Mouse (Mus musculus) splenic B cell, adult 2 months (primary cell): ENCODE results near the gene Vopp1.
"Not testable (repeated sequence)": the region's sequence is repeated elsewhere in the genome, so short reads cannot be mapped to it uniquely, and the experiment has no call there.

Source experiments
- DNase-seq: peaks from one replicate; pipeline ENCODE4 v3.0.0-alpha.2; 2011; ENCODE audit warnings: low read depth, low spot score
- H3K27me3 ChIP-seq: 2 replicates; pipeline ENCODE4 v1.6.1; 2012; ENCODE audit warnings: mild to moderate bottlenecking, low read length, moderate library complexity, mixed read lengths; ENCODE audit not compliant: control insufficient read depth, poor library complexity, insufficient read depth, severe bottlenecking
- H3K36me3 ChIP-seq: 2 replicates; pipeline ENCODE4 v1.6.1; 2012; ENCODE audit warnings: mild to moderate bottlenecking, low read length, moderate library complexity, mixed read lengths; ENCODE audit not compliant: control insufficient read depth, poor library complexity, insufficient read depth, severe bottlenecking

Vopp1 gene

DNA sequence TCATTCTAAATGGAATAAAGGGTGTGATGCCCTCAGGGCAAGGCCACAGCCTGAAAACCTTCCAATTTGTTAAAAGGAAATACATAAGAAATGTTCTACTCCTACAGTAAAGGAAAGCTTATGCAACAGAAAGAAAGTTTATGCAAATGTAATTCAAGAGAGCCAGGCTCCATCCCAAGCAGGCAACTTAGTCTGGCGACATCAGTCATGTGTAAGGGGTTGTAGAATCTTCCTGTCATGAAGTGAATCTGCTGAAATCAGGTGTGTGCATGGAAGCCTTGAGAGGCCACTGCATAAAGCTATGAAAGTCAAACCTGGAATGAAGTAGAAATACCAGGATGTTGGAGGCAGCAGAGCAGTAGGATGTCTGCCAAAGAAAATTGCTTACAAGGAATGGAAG, 26.0 kb downstream of the Vopp1 start:
- H3K36me3 ChIP-seq = no peaks in the 10 kb centered on the region
- no peaks in the 10 kb centered on the region for H3K27me3 ChIP-seq
- DNase-seq = no peak

DNA sequence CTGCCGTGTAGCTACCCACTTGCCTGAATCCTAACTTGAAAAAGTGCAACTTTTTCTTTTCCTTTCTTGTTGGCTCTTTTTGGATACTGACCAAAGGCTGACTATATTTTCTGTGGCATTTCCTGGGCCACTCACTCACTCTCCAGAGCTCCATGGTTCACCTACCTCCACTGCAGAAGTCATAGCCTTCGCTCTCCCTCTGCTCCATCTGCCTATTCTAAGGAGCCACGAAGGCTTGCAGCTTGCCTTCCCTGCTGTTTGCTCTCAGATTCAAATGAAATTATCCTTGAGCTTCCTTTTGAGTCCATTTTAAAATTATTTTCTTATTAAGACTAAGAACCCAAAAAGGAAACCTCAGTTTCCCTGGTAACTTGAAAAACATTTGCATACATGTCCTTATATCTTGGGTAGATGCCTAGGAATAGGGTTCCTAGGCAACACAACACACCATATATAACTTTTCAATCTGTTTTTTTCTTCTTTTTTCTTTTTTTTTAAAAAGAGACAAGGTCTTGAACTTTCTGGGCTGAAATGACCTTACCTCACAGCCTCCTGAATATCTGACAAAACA, 28.0 kb downstream of the Vopp1 start:
- Histone ChIP-seq H3K27me3 (no peaks in the 10 kb centered on the region), H3K36me3 (no peaks in the 10 kb centered on the region)
- DNase-seq = no peak

DNA sequence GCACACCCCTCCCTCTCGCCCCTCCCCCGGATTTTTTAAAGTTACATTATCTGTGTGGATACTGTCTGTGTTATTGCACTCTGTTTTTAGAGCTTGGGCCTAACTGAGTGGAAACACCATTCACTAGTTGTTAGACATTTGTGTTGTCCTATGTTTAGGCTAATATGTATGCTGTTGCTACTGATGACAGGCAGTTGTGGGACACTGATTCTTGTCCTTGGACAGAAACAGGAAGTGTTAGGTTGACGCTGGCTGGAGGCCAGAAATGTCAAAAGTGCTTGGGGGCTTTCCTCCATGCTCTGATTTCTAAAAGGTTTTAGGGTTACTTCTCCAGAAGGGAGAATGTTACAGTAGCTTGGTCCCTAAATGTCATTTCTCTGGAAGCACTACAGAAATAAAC, 29.1 kb downstream of the Vopp1 start:
- DNase-seq = peak; percentile 59
- no peaks in the 10 kb centered on the region for H3K36me3 ChIP-seq
- H3K27me3 ChIP-seq = no peaks in the 10 kb centered on the region

DNA sequence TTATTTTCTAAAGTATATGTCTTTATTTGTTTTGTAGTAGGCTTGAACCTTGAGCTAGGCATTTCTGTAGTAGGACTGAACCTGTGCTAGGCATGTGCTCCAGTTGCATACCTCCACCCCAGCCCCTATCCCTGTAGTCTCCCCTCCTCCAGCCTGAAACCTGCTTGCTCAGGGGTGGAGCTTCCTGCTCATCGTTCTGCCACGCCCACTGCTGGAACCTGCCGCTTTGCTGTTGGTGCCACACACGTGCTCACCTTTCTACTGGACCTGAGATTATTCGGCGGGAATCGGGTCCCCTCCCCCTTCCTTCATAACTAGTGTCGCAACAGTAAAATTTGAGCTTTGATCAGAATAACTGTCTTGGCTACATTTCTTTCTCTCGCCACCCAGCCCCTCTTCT, 32.1 kb downstream of the Vopp1 start:
- not testable (repeated sequence) for H3K36me3 ChIP-seq, H3K27me3 ChIP-seq, DNase-seq

DNA sequence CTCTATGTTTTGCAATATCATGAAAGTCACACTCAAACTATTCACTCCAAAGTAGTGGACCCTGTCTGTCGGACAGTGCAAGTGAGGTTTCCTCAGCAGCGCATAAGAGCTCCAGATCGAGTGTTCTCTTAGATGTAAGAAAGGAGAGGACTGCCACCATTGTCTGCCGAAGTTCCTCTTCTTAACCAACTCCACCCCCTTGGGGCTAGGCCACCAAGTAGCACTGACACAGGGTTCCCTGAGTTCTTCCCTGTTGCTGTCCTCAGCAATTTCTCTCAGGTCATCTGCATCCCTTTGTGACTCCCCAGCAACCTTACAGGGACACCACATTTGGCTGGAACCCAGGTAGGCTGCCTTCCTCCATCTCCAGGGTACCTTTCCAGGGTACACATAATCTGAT, 34.4 kb downstream of the Vopp1 start:
- H3K36me3 ChIP-seq = no peaks in the 10 kb centered on the region
- DNase-seq = no peak
- no peaks in the 10 kb centered on the region for H3K27me3 ChIP-seq

GRCm38 (mm10) chr6:57787376-57787775, 37.6 kb downstream of the Vopp1 start:
- DNase-seq = no peak
- no peaks in the 10 kb centered on the region for H3K27me3 ChIP-seq

GRCm38 (mm10) chr6:57784251-57784650, 40.7 kb downstream of the Vopp1 start:
- H3K36me3 ChIP-seq = no peaks in the 10 kb centered on the region
- DNase-seq = no peak
- H3K27me3 ChIP-seq = no peaks in the 10 kb centered on the region

More at GRCm38 (mm10) chr6:57787376-57787775, 37.6 kb downstream of the Vopp1 start:
- H3K36me3 ChIP-seq = no peaks in the 10 kb centered on the region

DNA sequence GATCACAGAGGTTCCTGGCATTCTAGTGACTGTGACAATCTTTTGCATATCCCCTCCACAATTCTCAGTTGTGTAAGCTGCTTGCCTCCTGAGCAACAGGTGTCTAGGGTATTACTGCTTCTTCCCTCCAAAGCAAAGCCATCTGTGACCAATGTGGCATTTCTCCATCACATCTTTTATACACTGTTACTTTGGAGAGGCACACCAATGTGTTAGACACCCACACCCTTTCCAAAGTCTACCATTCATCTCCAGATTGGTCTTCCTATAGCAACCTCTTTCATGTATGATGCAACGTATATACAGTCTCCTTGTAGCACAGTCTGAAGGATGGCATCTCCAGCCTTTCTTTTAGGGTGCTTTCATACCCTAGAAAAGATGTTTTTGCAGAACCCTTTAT, 42.3 kb downstream of the Vopp1 start:
- no peaks in the 10 kb centered on the region for H3K36me3 ChIP-seq
- no peaks in the 10 kb centered on the region for H3K27me3 ChIP-seq
- DNase-seq = no peak

DNA sequence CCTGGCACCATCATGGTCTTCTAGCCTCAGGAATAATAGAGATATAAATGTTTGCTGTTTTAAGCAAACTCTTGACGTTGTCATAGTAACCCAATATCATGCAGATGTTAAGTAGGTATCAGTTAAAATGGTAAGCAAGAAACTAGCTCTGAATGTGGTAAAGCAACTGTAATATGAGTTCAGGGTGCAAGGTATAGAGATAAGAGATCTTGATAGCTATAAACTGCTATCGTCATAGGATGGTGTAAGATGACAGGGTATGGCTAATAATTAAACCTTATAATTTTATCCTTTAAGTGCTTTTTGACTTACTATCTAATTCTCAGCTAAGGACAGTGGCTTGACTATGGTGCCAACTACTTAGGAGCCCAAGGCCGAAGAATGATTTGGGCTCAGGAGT, 44.6 kb downstream of the Vopp1 start:
- no peaks in the 10 kb centered on the region for H3K36me3 ChIP-seq
- DNase-seq = no peak

GRCm38 (mm10) chr6:57773792-57774191, 51.2 kb downstream of the Vopp1 start:
- no peaks in the 10 kb centered on the region for H3K27me3 ChIP-seq
- H3K36me3 ChIP-seq = no peaks in the 10 kb centered on the region; the same call in 1 of the 2 replicates
- DNase-seq = no peak

More for the DNA sequence above, 44.6 kb downstream of the Vopp1 start:
- no peaks in the 10 kb centered on the region for H3K27me3 ChIP-seq

- H3K36me3 ChIP-seq = no peaks in the 10 kb centered on the region; the same call in 1 of the 2 replicates
- no peak for DNase-seq
Measured at GRCm38 (mm10) chr6:57770467-57771190, 54.3 kb downstream of the Vopp1 start.

DNA sequence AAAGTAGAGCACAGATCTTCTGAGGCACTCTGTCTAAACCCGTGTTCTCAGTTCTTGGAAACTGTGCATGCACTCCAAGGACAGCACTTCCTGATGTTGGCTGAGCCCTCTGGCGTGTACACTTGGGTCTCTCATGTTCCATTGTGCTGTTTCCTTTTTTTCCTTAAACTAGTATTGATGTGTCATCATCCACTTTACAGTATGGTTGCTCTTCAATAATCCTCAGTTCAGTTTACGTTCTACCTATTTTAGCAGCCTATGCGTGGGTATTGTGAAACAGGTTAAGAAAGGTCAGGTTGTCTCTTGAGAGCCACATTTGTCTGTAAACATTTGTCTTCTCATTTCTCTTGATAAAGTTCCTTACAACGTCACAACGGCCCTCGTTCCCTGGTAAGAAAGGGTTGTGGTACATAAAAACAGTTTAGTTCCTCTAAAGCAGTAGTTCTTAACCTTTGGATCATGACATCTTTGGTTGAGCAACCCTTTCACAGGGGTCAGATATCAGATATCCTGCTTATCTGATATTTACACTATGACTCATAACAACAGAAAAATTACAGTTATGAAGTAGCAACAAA, 55.9 kb downstream of the Vopp1 start:
- H3K27me3 ChIP-seq = no peaks in the 10 kb centered on the region
- H3K36me3 ChIP-seq = no peaks in the 10 kb centered on the region
- no peak for DNase-seq

More at GRCm38 (mm10) chr6:57770467-57771190, 54.3 kb downstream of the Vopp1 start:
- no peaks in the 10 kb centered on the region for H3K27me3 ChIP-seq

- Histone ChIP-seq H3K27me3 (no peaks in the 10 kb centered on the region), H3K36me3 (no peaks in the 10 kb centered on the region)
- no peak for DNase-seq
Measured at GRCm38 (mm10) chr6:57767112-57767868, 57.7 kb downstream of the Vopp1 start.

GRCm38 (mm10) chr6:57766287-57766686, 58.7 kb downstream of the Vopp1 start:
- no peak for DNase-seq
- no peaks in the 10 kb centered on the region for H3K27me3 ChIP-seq
- no peaks in the 10 kb centered on the region for H3K36me3 ChIP-seq
